Mouse (Mus musculus): Measurements from ENCODE around the gene Bub3. TPM values are rescaled to one million over a fixed set of nuclear protein-coding genes. Genes with fewer than 3 reads are reported as not detected.

The Bub3 gene
- 10 to 100 TPM; 45.9 to 48.4 TPM for total RNA-seq (2021)

DNA sequence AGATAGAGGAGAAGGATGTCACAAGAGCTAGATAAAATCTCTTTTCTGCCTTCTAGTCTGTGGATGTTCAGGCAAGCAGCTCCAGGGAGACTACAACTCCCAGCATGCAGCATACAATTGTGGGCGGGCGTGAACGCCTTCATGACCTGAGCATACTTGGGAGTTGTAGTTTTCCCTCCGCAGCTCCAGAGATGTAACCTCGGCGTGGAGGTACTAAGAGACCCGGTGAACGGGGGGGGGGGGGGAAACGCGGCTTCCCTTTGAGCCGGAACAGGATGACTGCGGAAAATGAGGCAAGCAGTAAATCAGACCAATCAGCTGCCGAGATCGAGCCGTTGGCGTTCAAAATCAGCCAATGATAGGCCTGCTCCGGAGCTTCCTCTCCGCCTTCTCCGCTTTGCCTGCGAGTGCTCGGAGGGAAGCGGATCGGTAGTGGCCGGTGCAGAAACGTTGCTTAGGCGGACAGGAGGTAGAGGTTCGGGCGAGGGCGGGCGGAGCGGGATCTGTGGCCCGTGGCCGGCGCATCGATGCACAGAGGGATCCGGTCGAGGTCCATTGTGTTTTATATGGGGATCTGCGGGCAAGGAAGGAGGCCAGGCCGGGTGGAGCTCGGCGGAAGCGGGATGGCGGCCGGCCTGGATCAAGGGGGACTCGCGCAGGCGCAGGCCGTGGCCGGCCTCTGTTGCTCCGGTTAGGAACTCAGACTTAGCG is at the start of gene Bub3:
TSS of gene Bub3 (plus strand) at position 237 of the 711 bp plus-strand sequence.
- intact Hi-C loops (cut with DNase I): loop anchor here (5.0 kb wide), 2 partner anchors 153 to 198 kb away; partner anchors contain the start of gene 2310057M21Rik
- DNase-seq: peak; percentile 95 to 96

DNA sequence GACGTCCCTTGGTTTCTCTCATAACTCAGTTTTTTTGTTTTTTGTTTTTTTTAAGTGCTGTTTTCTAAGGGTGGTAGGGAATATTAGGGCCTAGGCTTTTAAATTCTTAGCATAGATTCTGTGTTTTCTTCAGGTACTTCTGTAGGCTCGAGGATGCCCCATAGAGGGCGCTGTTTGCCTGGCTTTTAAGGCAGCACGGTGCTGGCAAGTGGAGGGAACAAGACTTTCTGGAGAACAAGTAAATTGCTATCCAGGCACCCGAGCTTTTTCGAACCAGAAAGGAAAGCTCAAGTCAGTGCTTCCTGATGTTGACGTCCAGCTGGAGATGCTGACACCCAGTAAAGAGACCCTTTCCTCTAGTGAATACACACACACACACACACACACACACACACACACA is 20.0 kb upstream of the Bub3 start:
- intact Hi-C loops (cut with DNase I): loop anchor here (1.0 to 5.0 kb wide), 5 partner anchors 17 to 1012 kb away; partner anchors contain the start of genes Acadsb and Ikzf5
- peak; percentile 85 to 92 for DNase-seq

DNA sequence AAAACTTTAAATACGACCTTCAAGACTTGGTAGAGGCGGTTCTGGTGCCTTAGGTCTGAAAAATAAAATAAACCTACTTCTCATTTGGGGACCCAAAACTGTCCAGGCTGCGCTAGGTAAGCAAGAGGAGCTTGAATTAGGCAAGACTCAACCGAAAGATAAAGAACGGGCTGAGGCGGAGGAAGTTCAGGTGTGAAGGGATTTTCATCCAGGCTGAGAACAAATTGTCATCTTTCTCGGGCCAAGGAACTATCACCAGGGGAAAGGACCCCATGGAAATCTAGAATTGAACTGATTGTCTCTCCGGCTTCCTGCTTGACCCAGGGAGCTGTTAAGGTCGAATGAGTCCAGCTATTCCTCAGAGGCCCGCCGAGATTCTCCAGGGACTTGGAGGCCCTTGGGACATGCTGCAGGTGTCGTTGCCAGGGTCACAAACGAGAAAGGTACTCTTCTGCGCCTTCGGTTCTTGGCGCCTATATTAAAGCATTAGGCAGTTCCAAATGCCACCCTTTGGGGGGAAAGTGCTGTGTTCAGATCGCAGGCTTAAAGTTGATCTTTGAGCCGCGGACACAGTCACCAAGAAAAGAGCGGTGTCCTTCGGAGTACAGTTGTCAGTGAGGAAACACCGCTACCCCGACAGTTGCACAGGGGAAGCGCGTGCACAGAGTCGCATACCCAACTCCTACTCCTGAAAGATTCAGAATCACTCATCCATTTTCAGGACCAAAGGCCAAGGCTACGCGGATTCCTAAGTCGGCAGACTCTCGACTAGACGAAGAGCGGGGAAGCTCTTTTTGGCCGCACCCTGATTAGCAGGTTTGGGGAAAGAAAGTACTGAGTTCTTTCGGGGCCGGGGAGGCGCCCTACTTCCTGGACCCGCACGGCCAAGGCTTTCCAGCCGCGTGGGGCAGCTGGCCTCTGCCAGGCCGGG is 18.6 kb upstream of the Bub3 start:
- no peak for DNase-seq
- intact Hi-C loops (cut with DNase I): loop anchor here (2.0 to 5.0 kb wide), 3 partner anchors 15 to 1011 kb away; partner anchors contain the start of genes Acadsb and Ikzf5

DNA sequence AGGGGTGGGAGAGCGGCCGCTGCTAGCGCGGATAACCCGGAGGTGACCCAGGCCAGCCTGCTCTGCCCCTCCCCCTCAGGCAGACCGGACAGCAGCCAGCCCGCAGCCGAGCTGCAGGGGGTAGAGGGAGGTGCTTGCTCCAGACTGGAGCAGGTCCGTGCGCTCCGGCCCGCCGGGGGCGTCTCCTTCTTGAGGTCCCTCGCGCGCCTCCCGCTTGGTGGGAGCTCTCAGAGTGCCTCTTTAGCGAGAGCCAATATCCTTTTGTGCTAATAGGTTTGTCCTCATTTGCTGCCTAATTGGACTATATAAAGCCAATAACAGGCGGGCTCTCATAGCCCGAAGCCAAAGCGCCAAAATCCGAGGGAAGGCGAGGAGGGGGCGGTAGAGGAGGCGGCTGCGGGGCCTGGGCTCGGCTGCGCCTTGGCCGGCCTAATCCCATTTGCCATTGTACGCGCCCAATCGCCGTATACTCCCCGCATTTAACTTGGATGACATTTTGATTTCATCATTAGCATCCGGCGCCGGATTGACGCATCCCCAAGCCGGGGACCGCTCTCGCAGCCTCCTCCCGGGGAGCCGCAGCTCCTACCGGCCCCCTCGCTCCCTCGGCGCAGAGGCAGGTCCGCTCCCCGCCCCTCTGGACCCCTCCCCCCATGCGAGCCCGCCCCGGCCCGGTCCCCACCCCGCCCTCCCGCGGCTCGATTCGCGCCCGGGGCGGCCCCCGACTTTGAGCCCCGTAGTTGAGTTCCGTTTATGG is 17.7 kb upstream of the Bub3 start, which contains the start of gene Hmx3:
TSS of gene Hmx3 (plus strand) at position 753 of the 757 bp plus-strand sequence.
- DNase-seq: peak in 1 of 2 experiments; percentile 14
- intact Hi-C loops (cut with DNase I): loop anchor here (5.0 kb wide), 2 partner anchors 130 to 1010 kb away; partner anchors contain the start of genes Acadsb and Ikzf5

DNA sequence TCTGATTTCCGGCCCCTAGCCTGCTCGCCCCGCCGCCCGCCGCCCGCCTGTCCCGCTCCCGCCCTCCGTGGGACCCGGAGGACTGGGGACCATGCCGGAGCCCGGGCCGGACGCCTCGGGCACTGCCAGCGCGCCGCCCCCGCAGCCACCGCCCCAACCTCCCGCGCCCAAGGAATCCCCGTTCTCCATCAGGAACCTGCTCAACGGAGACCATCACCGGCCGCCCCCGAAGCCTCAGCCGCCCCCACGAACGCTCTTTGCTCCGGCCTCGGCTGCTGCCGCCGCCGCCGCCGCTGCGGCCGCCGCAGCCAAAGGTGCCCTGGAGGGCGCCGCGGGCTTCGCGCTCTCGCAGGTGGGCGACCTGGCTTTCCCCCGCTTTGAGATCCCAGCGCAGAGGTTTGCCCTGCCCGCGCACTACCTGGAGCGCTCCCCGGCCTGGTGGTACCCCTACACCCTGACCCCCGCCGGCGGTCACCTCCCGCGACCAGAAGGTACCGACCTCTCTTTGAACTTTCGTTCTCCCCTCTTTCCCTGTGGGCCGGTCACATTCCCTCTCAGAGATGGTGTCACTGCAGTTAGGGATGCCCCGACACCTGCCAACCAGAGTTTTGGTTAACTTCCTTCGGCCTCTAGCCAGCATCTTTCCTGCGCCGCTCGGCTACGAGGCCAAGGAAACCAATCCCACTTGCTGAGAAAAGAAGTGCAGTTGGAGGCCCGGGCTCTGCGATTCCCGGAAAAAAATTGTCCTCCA is 17.0 kb upstream of the Bub3 start:
- peak in 1 of 2 experiments; percentile 20 for DNase-seq
- intact Hi-C loops (cut with DNase I): loop anchor here (5.0 kb wide), 2 partner anchors 131 to 1009 kb away; partner anchors contain the start of genes Acadsb and Ikzf5

DNA sequence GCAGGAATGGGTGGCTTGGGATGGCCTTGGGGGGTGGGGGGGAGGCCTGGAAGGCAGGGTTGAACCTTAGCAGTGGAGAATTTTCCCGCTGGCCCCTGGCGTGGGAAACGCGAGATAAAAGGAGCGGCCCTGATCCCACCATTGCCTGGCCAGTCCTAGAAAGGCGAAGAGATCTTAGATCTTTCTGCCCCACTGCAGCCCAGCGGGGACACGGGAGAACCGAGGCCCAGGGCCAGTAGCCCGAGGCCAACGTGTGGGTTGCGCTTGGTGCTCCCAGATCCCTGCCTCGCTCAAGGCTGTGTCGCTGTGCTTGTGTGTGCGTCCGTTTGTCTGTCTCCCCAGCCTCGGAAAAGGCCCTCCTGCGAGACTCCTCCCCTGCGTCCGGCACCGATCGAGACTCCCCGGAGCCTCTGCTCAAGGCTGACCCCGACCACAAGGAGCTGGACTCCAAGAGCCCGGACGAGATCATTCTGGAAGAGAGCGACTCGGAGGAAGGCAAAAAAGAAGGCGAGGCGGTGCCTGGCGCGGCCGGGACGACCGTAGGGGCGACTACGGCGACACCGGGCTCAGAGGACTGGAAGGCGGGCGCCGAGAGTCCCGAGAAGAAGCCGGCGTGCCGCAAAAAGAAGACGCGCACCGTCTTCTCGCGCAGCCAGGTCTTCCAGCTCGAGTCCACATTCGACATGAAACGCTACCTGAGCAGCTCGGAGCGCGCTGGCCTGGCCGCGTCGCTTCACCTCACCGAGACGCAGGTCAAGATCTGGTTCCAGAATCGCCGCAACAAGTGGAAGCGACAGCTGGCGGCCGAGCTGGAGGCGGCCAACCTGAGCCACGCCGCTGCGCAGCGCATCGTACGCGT is 16.2 kb upstream of the Bub3 start:
- DNase-seq: peak in 1 of 2 experiments; percentile 37
- intact Hi-C loops (cut with DNase I): loop anchor here (5.0 kb wide), 2 partner anchors 132 to 1008 kb away; partner anchors contain the start of genes Acadsb and Ikzf5

DNA sequence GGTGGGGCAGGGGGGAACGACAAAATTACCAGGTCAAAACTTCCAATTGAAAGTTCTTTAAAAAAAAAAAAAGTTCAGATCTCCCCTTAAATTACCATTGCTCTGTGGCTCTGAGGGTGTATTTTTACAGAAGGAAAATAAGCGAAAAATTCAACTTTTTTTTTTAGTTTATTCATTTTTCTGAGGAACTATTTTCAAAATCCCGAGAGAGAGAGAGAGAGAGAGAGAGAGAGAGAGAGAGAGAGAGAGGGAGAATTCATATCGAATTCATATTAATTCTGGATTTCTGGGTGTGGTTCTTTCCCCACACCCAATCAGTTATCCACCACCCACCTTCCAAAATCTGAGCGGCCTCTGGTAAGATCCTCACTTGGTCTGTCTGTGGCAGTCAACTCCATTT is 15.2 kb upstream of the Bub3 start:
- intact Hi-C loops (cut with DNase I): loop anchor here (5.0 kb wide), 2 partner anchors 133 to 1007 kb away; partner anchors contain the start of genes Acadsb and Ikzf5
- no peak for DNase-seq

DNA sequence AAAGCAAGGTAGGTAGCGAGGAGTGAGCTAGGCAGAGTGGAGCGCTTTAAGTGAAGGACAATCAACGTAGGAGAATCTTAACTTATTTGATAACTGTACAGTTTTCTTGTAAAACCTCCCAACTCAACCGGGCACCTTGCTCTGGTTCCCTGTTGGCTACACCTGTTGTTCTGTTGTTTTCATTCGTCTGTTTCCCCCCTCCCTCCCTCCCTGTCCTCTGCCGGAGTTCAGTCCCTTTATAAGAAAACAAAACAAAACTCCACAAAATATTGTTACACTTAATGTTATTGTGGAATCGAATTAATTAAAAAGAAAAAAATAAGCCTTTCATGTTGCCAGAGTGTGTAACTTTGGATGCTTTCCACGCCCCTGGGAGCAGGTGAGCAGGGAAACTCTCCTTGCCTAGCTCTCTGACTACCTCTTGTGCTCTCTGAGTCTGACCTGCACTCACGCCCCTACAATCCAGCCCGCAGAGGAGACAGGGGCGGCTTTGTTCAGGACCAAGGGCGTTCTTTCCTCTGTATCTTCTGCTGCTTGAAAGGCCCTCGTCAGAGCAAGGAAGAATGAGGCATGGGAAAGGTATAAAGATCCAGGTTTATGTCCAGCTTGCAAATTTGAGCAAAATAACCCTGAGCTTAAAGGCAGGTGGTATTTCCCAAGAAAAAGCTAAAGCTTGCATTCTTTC is 14.2 kb upstream of the Bub3 start:
- intact Hi-C loops (cut with DNase I): no loop called here
- DNase-seq: no peak

DNA sequence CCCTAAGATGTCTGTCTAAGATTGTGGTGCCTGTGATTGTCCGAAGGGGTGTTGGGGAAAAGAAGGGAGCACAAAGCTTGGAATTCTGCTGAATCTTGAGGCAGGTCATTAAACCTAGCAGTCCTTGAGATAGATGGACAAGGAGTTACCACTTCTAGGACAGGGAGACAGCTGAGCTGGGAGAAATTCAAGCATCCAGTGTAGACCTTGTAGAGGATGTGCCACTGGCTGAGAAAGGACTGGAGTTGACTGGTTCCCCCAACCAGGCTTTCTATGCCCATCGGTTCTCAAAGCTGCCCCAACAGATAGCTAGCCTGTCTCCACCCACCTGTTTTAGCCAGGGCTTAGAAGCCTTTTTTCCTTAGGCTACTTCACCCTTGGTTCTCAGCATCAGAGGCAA is 13.6 kb upstream of the Bub3 start:
- intact Hi-C loops (cut with DNase I): no loop called here
- DNase-seq: no peak

DNA sequence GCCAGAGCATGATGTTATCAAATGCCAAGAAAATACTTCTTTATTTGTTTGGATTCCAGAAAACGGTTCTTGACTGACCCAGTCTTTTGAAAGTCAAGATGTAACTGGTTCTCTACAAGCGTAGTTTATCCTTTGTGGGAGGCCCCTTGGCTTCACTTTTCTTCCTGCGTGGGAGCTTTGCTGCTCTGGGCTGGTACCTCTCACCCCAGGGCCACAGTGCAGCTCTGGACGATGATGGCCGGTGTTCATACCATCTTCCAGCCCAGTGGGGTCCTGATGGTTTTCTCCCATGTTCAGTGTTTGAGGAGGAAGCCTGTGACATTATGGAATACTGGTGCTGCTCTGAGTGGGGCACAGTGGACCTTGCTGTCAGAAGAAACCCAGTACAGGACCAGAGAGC is 12.5 kb upstream of the Bub3 start:
- no peak for DNase-seq
- intact Hi-C loops (cut with DNase I): no loop called here

DNA sequence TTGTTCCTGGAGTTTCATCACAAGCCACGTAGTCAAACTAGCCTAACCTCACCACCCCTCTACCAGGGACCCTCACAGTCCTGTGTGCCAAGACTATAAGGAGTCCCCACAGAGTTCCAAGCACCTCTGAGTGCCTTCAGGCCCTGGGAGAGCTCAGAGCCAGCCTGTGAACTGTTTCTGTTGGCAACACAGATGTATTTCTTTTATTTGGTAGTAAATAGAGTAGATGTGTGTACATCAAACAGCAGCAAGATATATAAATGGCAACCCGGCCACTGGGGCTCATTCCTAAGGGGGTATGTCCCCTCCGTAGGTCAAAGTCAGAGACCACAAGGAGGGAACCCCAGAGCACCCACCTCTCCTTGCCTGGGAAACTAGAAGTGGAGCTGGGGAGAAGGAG is 11.5 kb upstream of the Bub3 start, which contains the start of gene Hmx2:
TSS of gene Hmx2 (plus strand) at position 301 of the 400 bp plus-strand sequence.
- intact Hi-C loops (cut with DNase I): no loop called here
- DNase-seq: no peak

DNA sequence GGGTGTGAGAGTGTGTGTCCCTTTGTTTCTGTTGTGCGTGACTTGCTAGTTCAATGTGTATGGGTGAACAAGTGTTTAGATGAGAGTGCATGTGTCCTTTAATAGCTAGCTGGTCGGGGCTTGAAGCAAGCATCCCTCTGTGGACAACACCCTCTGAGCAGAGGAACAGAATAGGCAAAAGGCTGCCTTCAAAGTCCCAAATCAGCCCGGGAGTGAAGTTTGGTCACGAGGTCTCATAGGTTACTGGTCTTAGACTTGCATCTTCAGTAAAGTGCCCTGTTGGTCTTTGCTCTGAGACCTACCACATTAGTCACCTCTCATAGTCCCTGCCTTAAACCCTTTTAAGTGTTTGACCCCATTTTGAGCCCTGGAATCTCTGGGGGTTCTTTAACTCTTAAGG is 8.6 kb upstream of the Bub3 start:
- no peak for DNase-seq
- intact Hi-C loops (cut with DNase I): no loop called here

DNA sequence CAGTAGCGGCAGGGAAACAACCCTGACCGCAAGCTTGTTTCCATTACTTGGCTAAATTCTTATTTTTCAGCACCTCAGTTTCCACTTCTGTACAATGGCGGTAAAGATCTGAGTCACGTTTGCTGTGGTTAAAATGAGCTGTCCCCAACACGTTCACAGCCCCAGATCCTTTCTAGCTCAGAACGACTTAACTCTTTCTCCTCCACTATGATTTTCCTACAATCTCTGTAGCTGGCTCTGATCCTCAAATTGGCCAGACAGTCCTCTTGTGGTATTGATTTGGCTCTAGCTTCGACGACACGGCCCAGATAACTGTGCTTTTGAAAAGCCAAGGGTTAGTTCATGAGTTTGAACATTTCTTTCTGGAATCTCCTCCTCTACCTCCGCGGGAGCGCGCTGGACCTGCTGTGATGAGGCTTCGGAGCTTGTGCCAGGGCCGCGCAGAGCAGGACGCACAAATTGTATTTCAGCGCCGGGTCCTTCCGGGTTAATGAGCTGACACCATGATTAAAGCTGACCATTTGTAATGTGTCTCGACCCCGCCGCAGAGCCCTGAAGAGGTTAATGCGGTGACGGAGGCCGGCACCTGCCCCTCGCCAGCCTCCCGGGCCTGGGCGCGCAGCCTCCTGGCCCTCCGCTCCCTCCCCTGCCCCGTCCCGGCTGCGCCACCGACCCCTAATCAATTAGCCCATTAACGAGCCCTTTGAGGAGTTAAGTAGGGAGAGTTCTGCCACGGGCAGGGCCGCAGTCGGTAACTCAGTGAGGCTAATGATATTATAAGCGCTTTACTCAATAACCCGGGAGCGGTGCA is 7.9 kb upstream of the Bub3 start:
- intact Hi-C loops (cut with DNase I): no loop called here
- DNase-seq: no peak

DNA sequence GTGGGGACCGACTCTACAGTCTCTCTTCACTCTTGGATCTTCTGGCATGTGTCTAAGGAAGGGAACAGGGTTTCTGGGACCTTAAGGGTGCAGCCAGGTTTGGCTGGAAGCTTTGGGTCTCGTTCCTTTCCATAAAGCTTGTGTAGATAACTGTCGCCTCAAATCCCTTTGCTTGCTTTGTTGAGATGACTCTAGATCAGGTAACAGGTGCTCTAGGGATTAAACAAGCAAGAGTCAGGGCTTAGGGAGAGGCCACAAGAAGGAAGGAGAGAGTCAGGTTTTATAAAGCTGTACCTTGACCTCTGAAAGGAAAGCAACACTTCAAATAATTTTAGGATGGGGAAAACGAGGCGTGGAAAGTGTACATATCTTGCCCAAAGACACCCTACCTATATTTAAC is 7.2 kb upstream of the Bub3 start:
- intact Hi-C loops (cut with DNase I): no loop called here

DNA sequence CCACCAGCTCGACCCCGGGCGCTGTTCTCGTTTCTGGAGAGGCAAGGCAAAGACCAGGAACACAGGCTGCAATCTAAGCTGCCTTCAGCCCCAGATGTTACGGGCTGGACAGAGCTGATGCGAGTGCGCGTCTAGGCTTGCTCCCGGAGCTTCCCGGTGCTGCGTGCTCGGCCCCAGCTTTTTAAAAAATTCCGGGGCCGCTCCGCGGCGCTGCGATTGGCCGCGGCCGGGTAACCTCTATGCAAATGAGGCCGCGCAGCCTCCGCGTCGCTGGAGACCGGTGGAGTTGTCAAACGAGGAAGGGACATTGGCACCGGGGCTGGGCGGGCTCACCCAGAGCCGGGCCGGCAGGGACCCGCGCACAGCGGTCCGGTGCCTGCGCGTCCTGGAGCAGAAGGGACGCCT is 6.2 kb upstream of the Bub3 start:
- peak; percentile 30 to 41 for DNase-seq
- intact Hi-C loops (cut with DNase I): no loop called here

More for the DNA sequence above, 7.2 kb upstream of the Bub3 start:
- no peak for DNase-seq

DNA sequence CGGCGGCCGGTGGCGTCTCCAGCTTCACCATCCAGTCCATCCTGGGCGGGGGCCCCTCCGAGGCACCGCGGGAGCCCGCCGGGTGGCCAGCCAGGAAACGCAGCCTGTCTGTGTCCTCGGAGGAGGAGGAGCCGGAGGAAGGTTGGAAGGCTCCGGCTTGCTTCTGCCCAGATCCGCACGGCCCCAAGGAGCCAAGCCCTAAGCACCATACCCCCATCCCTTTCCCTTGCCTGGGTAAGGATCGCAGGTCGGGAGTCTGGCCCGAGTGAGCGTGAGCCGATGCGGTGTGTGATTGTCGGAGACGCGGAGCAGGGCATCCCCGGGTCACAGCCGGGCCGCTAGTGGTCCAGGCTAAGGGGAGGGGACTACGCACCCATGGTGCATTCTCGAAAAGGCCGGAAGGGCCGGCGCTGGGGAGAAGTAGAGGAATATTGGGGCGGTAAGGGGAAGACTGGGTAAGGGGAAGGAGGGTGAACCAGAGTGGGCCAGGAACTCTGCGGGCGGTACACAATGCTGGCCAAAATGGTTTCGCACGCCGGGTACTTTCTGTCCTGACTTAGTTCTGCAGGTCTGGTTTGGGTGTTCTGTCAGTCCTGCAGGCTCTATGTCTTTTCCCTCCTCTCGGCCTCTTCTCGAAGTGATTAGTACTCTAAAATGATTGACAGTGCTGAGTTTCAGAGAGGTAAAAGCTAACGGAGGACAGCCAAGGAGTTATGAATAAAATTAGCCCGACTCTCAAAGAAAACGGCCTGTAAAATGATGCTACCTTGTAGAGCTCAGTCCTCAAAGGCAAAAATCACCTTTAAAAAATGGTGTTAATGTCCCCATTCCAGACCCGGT is 5.5 kb upstream of the Bub3 start:
- intact Hi-C loops (cut with DNase I): loop anchor here (5.0 kb wide), 2 partner anchors 147 to 192 kb away; partner anchors contain the start of gene 2310057M21Rik
- peak in 1 of 2 experiments; percentile 20 for DNase-seq

All from heart, postnatal 10 days (tissue).